Mouse (Mus musculus) bone marrow, adult 2 months (tissue): ENCODE measurements at regions not wholly inside any gene's neighbourhood (a gene's known extent, or its start where the extent isn't known, plus 50 kb on each side); places are given as distances from the start of the nearest gene placed in this dataset.

Experiments used
- CTCF ChIP-seq: fragments of 200-500 bp; IDR thresholded peaks from 2 replicates; pipeline ENCODE4 v1.5.1; 2011; ENCODE audit warnings: low read length, control low read depth; ENCODE audit not compliant: control insufficient read depth, insufficient read depth
- POLR2A ChIP-seq: fragments of 200-500 bp; IDR thresholded peaks from 2 replicates; pipeline ENCODE4 v1.6.1; 2011; ENCODE audit warnings: low read depth, mild to moderate bottlenecking, control low read depth, low read length, borderline replicate concordance; ENCODE audit not compliant: control insufficient read depth

GRCm38 (mm10) chr2:166335702-166336101 lies 180.2 kb upstream of the Sulf2 start:
- TF ChIP-seq POLR2A, result no peak
- TF ChIP-seq CTCF, result no peak
